Mouse (Mus musculus) kidney, postnatal 36 days (tissue): Measurements from ENCODE around the gene Mapk10.

ENCODE experiments used
- DNase-seq, 2 experiments: peaks; one replicate each; pipeline ENCODE4 v3.0.0; 2021 to 2022; ENCODE audit warnings: mixed read lengths in 2 of 2

Gene Mapk10

GRCm38 (mm10) chr5:103161574-103161973 lies 49.6 kb downstream of the Mapk10 start:
- no peak for DNase-seq

- DNase-seq, result no peak
These were observed 50.0 kb downstream of the Mapk10 start for GRCm38 (mm10) chr5:103161196-103161540.

GRCm38 (mm10) chr5:103160314-103161195 lies 50.6 kb downstream of the Mapk10 start:
- no peak for DNase-seq

GRCm38 (mm10) chr5:103140935-103141334 lies 70.2 kb downstream of the Mapk10 start:
- no peak for DNase-seq

DNA sequence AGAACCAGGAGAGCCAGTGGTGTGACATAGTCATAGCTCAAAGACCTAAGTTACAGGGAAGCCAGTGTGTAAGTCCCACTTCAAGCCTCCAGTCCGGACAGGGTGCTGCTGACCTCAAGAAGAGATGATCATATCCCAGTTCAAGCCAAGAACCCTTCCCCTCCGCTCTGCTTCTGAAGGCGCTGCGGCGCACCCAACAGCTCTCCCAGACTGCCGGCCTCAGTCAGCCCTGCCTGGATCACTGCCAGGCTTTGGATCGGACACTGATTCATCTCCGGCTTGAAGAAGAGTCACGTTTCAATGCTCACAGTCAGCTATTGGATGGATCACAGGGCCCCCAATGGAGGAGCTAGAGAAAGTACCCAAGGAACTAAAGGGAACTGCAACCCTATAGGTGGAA lies 76.3 kb downstream of the Mapk10 start:
- peak in 1 of 2 experiments; percentile 29 for DNase-seq

GRCm38 (mm10) chr5:103133626-103134025 lies 77.5 kb downstream of the Mapk10 start:
- DNase-seq, result peak in 1 of 2 experiments; percentile 2

GRCm38 (mm10) chr5:103132814-103133213 lies 78.3 kb downstream of the Mapk10 start:
- DNase-seq, result no peak

GRCm38 (mm10) chr5:103119618-103120017 lies 91.5 kb downstream of the Mapk10 start:
- no peak for DNase-seq

DNA sequence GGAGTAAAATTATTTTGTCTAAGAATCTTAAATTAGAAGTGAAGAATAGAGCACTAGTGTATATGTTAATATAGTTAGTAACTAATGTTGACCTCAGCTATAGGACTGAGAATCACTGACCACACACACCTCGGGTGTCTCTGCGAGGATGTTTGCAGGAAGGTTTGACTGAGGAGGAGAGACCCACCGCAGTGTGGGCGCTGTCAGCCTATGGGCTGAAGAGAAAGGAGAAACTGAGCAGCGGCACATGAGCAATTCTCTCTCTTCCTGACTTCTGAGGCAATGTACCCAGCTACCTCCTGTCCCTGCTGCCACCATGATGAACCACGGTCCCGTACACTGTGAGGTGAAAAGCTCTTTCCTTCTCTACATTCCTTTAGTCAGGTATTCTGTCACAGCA lies 95.6 kb downstream of the Mapk10 start:
- DNase-seq, result no peak

DNA sequence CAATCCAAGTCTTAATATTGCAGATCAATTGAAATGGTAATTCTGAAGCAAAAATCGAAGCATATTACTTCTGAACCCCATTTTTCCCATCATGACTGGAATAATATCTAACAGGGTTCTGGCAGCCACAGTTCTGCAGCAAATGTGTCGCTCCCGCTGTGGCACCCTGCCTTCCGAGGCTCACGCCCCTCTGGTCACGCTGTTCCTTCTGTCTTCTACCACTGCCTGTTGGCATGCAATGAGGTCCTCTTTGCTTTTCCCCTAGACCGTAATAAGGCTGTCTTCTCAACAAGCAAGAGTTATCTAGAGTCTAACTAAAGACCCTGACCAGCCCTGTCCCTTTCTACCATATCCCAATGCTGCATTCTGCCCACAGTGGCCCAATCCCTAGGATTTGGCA lies 98.7 kb downstream of the Mapk10 start:
- no peak for DNase-seq

GRCm38 (mm10) chr5:103109409-103109808 lies 101.7 kb downstream of the Mapk10 start:
- DNase-seq, result no peak

- DNase-seq, result no peak
These were observed 105.4 kb downstream of the Mapk10 start for GRCm38 (mm10) chr5:103105441-103106414.

- DNase-seq, result no peak
These were observed 107.1 kb downstream of the Mapk10 start for GRCm38 (mm10) chr5:103104082-103104481.

- DNase-seq, result no peak
These were observed 108.2 kb downstream of the Mapk10 start for GRCm38 (mm10) chr5:103102876-103103393.

DNA sequence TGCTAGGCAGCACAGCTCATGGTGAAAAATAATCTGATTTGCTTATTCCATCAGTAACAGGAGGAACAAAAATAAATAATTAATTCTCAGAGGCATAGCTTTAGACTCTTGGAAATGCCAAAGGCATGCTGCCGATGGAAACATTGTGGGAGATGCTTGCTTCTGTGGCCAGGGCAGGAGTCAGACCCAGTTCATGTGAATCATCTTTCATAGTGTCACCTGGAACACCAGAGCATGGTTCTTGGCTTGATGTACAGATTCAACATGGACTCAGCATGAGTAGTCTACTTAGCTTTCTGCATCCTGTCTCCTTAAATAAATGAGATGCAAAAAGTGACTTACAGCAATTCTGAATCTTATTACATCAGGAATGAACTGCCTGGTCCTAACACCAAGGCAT lies 109.0 kb downstream of the Mapk10 start:
- no peak for DNase-seq

- DNase-seq, result no peak
These were observed 117.0 kb downstream of the Mapk10 start for GRCm38 (mm10) chr5:103094166-103094565.

DNA sequence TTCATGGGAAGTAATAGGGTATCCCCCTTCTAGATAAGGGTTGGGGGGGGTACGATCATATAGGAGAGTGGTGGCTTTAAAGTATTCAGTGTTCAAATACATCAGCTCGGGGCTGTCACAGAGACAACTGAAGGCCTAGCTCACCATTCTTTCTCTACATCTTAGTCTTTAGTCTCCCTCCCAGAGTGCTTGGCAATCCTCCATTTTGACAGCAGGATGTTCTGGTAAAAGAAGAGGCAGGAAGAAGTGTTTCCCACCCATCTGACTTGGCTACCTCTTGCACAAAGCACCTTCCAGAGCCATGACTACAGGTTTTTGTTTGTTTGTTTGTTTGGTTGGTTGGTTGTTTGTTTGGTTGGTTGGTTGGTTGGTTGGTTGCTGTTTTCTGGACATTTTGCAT lies 125.3 kb downstream of the Mapk10 start:
- DNase-seq, result no peak

DNA sequence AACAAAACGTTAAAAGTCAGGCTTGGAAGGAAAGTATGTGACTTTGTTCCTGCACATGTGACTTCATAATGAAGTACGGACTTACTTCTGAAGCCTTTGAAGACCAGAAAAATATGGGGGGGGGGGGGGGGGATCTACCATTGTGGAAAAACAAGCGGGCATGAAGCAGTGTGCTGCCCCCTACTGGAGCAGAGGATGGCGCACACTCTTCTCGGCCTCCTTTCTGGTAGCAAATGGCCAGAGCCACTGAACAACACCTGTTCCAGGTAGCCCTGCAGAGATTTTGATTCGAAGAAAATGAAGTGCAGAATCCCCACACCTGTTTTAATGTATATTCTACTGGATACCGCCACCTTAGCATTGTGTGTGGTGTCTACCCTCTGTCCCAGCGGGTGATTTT lies 135.7 kb downstream of the Mapk10 start:
- DNase-seq, result peak in 1 of 2 experiments; percentile 42

DNA sequence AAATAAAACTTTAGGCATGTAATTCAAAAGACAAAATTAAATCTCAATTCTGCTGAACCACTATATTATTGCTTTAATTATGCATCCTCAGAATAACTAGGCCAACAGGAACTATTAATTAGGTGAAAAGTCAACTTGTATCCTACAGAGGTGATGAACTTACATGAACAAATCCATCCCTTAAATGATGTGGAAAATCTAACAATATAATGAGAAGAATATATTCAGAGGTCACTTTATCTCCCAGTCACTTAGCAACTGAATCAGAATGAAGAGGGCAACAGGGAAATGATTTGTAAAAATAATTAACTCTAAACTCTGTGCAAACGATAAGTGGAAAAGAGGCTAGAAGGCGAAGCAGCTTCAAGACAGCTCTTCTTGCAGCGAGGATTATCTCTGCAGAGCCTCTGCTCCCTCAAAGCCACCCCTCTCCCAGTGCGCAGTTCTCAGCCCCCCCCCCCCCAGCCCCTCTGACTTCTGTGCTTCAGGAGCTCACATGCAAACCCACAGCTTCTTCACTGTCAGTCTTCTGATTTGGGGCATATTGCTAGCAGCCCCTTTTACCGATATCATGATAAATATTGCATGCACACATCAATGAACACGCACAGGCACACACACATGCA lies 138.8 kb downstream of the Mapk10 start:
- DNase-seq, result no peak

DNA sequence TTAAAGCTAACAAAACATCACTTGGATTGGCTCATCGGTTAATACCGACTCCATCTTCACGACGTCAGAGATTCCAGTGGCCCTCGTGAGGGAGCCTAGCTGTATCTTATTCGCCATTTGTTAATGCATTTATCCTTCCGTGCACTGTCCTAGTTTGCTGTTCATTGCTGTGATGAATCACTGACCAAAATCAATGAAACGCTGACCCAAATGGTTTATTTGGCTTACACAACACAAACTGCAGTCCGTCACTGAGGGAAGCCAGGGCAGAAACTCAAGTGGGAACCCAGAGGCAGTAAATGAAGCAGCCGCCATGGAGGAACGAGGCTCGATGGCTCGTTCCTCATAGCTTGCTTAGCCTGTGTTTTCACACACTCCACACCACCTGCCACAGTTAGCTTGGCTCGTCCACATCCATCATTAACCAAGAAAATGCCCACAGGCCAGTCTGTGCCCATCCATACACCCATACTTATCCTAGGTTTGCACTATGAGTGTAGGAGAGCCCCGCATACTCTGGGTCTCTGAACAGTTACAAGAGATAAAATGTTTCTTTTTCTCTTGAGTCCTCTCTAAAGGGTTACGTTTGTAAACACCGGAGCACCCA lies 140.0 kb downstream of the Mapk10 start:
- no peak for DNase-seq

GRCm38 (mm10) chr5:103050319-103050916 lies 160.7 kb downstream of the Mapk10 start:
- no peak for DNase-seq

- DNase-seq, result no peak
These were observed 163.1 kb downstream of the Mapk10 start for GRCm38 (mm10) chr5:103048011-103048410.
